Mouse (Mus musculus): ENCODE measurements around the gene Dpm2.

The Dpm2 gene

GRCm38 (mm10) chr2:32547380-32547779, 23.3 kb upstream of the Dpm2 start:
- DNase-seq (ENCODE audit: low read depth) = no peak

- no peak for DNase-seq (ENCODE audit: low read depth)
Observed at GRCm38 (mm10) chr2:32547964-32548739, 22.5 kb upstream of the Dpm2 start.

- no peak for DNase-seq (ENCODE audit: low read depth)
Observed at GRCm38 (mm10) chr2:32549171-32549570, 21.5 kb upstream of the Dpm2 start.

- DNase-seq (ENCODE audit: low read depth) = no peak
Observed at GRCm38 (mm10) chr2:32549764-32550163, 20.9 kb upstream of the Dpm2 start.

- DNase-seq (ENCODE audit: low read depth) = no peak
Observed at GRCm38 (mm10) chr2:32551236-32551635, 19.4 kb upstream of the Dpm2 start.

GRCm38 (mm10) chr2:32553592-32554148, 17.0 kb upstream of the Dpm2 start:
- peak; percentile 76 for DNase-seq (ENCODE audit: low read depth)

- no peak for DNase-seq (ENCODE audit: low read depth)
Observed at GRCm38 (mm10) chr2:32555484-32555883, 15.2 kb upstream of the Dpm2 start.

- no peak for DNase-seq (ENCODE audit: low read depth)
Observed at GRCm38 (mm10) chr2:32556019-32556418, 14.6 kb upstream of the Dpm2 start.

- no peak for DNase-seq (ENCODE audit: low read depth)
Observed at GRCm38 (mm10) chr2:32559570-32559969, 11.1 kb upstream of the Dpm2 start.

GRCm38 (mm10) chr2:32566536-32567063, 4.1 kb upstream of the Dpm2 start:
- DNase-seq (ENCODE audit: low read depth) = peak; percentile 88

GRCm38 (mm10) chr2:32568149-32568548, 2.5 kb upstream of the Dpm2 start:
- no peak for DNase-seq (ENCODE audit: low read depth)

- no peak for DNase-seq (ENCODE audit: low read depth)
Observed at GRCm38 (mm10) chr2:32568941-32569340, 1.7 kb upstream of the Dpm2 start.

GRCm38 (mm10) chr2:32572196-32572595, 1.5 kb downstream of the Dpm2 start:
- DNase-seq (ENCODE audit: low read depth) = no peak

- DNase-seq (ENCODE audit: low read depth) = no peak
Observed at GRCm38 (mm10) chr2:32574497-32574896, 3.8 kb downstream of the Dpm2 start, which contains the start of gene Pip5kl1. Gene Pip5kl1 (plus strand): TSS chr2:32574797.

GRCm38 (mm10) chr2:32574901-32575585, 4.4 kb downstream of the Dpm2 start:
- peak; percentile 85 for DNase-seq (ENCODE audit: low read depth)

GRCm38 (mm10) chr2:32575586-32576160, 5.0 kb downstream of the Dpm2 start, which contains the start of gene 9430097D07Rik:
Gene 9430097D07Rik (minus strand): TSS chr2:32575684.
- peak; percentile 73 for DNase-seq (ENCODE audit: low read depth)

- no peak for DNase-seq (ENCODE audit: low read depth)
Observed at GRCm38 (mm10) chr2:32576532-32576931, 5.9 kb downstream of the Dpm2 start.

GRCm38 (mm10) chr2:32578146-32579046, 7.7 kb downstream of the Dpm2 start:
- DNase-seq (ENCODE audit: low read depth) = no peak

- DNase-seq (ENCODE audit: low read depth) = peak; percentile 24
Observed at GRCm38 (mm10) chr2:32581450-32582095, 10.9 kb downstream of the Dpm2 start.
